Mouse (Mus musculus) C2C12 (cell line): ENCODE data around the gene Cyb5b. TPM values are rescaled to one million over a fixed set of nuclear protein-coding genes. Genes with fewer than 3 reads are reported as not detected.

Source experiments
- H3K27me3 ChIP-seq: one replicate; pipeline ENCODE4 v1.6.1; 2011; ENCODE audit not compliant: control insufficient read depth, insufficient read depth, insufficient read length
- H3K36me3 ChIP-seq: one replicate; pipeline ENCODE4 v1.6.1; 2011; ENCODE audit not compliant: control insufficient read depth, insufficient read depth
- H3K4me3 ChIP-seq: one replicate; pipeline ENCODE4 v1.5.1; 2011; ENCODE audit warnings: mild to moderate bottlenecking, control low read depth; ENCODE audit not compliant: poor library complexity, insufficient read depth, severe bottlenecking
- H3K79me2 ChIP-seq: one replicate; pipeline ENCODE4 v1.6.1; 2011; ENCODE audit not compliant: control insufficient read depth, insufficient read depth
- H3K79me3 ChIP-seq: one replicate; pipeline ENCODE4 v1.6.1; 2011; ENCODE audit warnings: low read depth, control low read depth
- H3ac ChIP-seq: one replicate; pipeline ENCODE3; 2011; ENCODE audit warnings: low read depth; ENCODE audit not compliant: control insufficient read depth, insufficient read length
- CEBPB ChIP-seq: IDR thresholded peaks from one replicate; pipeline ENCODE4 v1.6.1; 2011; ENCODE audit warnings: low read depth, mild to moderate bottlenecking, control low read depth, moderate library complexity
- CTCF ChIP-seq: IDR thresholded peaks from one replicate; pipeline ENCODE4 v1.5.1; 2011; ENCODE audit not compliant: control insufficient read depth, insufficient read depth, insufficient read length
- FOSL1 ChIP-seq: IDR thresholded peaks from one replicate; pipeline ENCODE4 v1.8.0; 2011; ENCODE audit warnings: mild to moderate bottlenecking, low read length; ENCODE audit not compliant: poor library complexity, insufficient read depth, severe bottlenecking
- MAX ChIP-seq: IDR thresholded peaks from one replicate; pipeline ENCODE4 v1.6.1; 2011; ENCODE audit warnings: mild to moderate bottlenecking, control low read depth
- MYOD1 ChIP-seq: IDR thresholded peaks from one replicate; pipeline ENCODE4 v1.6.1; 2011; ENCODE audit warnings: low read depth; ENCODE audit not compliant: control insufficient read depth, insufficient read length
- MYOG ChIP-seq: IDR thresholded peaks from one replicate; pipeline ENCODE4 v1.6.1; 2011; ENCODE audit not compliant: control insufficient read depth, insufficient read length; ENCODE audit errors: extremely low read depth
- USF1 ChIP-seq: IDR thresholded peaks from one replicate; pipeline ENCODE4 v1.6.1; 2011; ENCODE audit warnings: low read depth, mild to moderate bottlenecking, control low read depth, moderate library complexity
- polyA plus RNA-seq: library from polyadenylated mRNA; unstranded; fragments of >200 nt; fragmentation: generic; extraction: Trizol; gene quantifications from one replicate; pipeline ENCODE4 v1.2.1, GENCODE M21; 2012; ENCODE audit warnings: missing spikeins

Cyb5b gene
- polyA plus RNA-seq, 1 experiment, result 68.5 TPM

DNA sequence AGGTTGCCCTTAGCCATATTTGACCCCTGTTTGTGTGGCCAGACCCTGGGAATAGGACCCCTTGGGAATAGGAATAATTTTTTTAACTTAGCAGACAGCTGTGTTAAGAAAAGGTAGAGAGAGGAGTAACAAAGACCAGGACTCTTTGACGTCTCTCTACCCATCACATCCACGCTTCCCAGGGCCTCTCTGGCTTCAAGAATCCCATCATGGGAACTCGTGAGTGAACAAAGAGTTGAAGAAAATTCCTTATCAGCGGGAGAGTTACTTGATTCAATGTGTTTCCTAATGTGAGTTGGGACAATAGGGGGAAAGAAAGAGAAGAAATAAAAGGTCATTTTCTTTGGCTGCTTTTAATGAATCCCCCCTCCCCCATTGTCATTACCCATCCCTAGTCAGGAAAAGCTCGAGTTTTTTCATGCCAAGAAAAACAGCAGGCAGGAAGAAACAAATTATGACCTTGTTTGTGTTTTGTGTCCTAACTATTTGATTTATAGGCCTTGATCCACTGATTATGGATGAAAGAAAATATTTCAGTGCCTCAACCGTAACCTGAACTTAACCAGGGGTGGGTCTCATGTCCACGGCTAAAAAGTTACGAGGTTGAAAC is 14.3 kb upstream of the Cyb5b start:
- TF ChIP-seq USF1 (no peak), CTCF (no peak), CEBPB (no peak)
- H3K79me2 ChIP-seq, result no peaks in the 10 kb centered on the region
- no peaks in the 10 kb centered on the region for H3K36me3 ChIP-seq
- H3ac ChIP-seq, result no peak overlapping the region
- no peak overlapping the region for H3K4me3 ChIP-seq
- H3K27me3 ChIP-seq, result no peaks in the 10 kb centered on the region
- no peaks in the 10 kb centered on the region for H3K79me3 ChIP-seq

- Histone ChIP-seq H3K27me3 (no peaks in the 10 kb centered on the region), H3K79me3 (no peaks in the 10 kb centered on the region), H3K4me3 (no peak overlapping the region), H3K36me3 (no peaks in the 10 kb centered on the region), H3K79me2 (no peaks in the 10 kb centered on the region), H3ac (no peak overlapping the region)
- TF ChIP-seq MYOD1, result no peak
- no peak for TF ChIP-seq MAX
- no peak for TF ChIP-seq FOSL1
- TF ChIP-seq CTCF, result no peak
- TF ChIP-seq MYOG, result no peak
- TF ChIP-seq CEBPB, result no peak
- TF ChIP-seq USF1, result no peak
Measured at GRCm38 (mm10) chr8:107137591-107137990, 12.8 kb upstream of the Cyb5b start.

- no peaks in the 10 kb centered on the region for H3K79me3 ChIP-seq
- no peak for TF ChIP-seq CTCF
- TF ChIP-seq MYOD1, result no peak
- no peak for TF ChIP-seq CEBPB
- no peak for TF ChIP-seq USF1
- no peak for TF ChIP-seq MAX
- TF ChIP-seq MYOG, result no peak
- TF ChIP-seq FOSL1, result no peak
- H3K36me3 ChIP-seq, result no peaks in the 10 kb centered on the region
- no peaks in the 10 kb centered on the region for H3K79me2 ChIP-seq
- no peak overlapping the region for H3K4me3 ChIP-seq
- no peaks in the 10 kb centered on the region for H3K27me3 ChIP-seq
- H3ac ChIP-seq, result no peak overlapping the region
Measured at GRCm38 (mm10) chr8:107138338-107138737, 12.1 kb upstream of the Cyb5b start.

DNA sequence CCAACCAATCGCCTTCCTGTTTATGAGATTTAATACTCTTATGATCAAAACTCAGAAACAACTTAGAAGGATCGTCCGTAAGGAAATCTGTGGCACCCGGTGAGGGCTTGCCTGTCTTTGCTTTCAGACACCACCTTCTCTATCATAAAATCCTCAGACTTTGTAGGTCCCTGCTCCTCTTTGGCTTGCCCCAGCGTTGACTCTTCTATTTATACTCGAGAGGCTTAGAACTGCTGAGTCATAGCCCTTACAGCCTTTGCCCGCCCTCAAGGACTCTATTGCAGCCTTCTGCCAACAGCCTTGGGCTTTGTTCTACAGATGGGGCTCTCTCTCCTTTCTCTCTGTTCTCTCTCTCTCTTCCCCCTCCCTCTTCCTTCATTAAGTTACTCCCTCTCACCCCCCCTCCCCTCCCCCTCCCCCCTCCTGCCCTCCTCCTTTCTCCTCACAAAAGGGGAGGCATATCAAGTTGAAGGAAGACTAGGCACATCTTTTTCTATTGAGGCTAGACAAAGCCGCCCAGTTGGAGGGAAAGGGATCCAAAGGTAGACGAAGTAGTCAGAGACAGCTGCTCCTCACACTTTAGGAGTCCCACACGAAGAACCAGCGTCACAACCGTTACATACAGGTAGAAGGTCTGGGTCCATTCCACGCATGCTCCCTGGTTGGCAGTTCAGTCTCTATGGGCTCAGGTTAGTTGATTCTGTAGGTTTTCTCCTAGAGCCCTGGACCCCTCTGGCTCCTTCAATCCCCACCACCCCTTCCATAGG is 10.6 kb upstream of the Cyb5b start:
- Histone ChIP-seq H3K79me3 (no peaks in the 10 kb centered on the region), H3K36me3 (no peaks in the 10 kb centered on the region), H3K79me2 (no peaks in the 10 kb centered on the region), H3K4me3 (no peak overlapping the region), H3K27me3 (no peaks in the 10 kb centered on the region), H3ac (no peak overlapping the region)
- TF ChIP-seq CTCF, result no peak
- no peak for TF ChIP-seq USF1
- no peak for TF ChIP-seq CEBPB
- TF ChIP-seq FOSL1, result no peak
- no peak for TF ChIP-seq MAX
- TF ChIP-seq MYOG, result no peak
- TF ChIP-seq MYOD1, result no peak

- Histone ChIP-seq H3K36me3 (no peaks in the 10 kb centered on the region), H3K79me2 (no peaks in the 10 kb centered on the region), H3ac (no peak overlapping the region), H3K27me3 (no peaks in the 10 kb centered on the region), H3K4me3 (no peak overlapping the region), H3K79me3 (no peaks in the 10 kb centered on the region)
- TF ChIP-seq USF1 (no peak), CEBPB (no peak), MYOD1 (no peak), MYOG (no peak), CTCF (no peak), FOSL1 (no peak), MAX (no peak)
Measured at GRCm38 (mm10) chr8:107142539-107142938, 7.9 kb upstream of the Cyb5b start.
